Mouse (Mus musculus) gastrocnemius, adult 2 months (tissue): ENCODE data around the gene Cfap36. TPM values are rescaled to one million over a fixed set of nuclear protein-coding genes. Genes with fewer than 3 reads are reported as not detected.

Source experiments
- DNase-seq: peaks from one replicate; pipeline ENCODE4 v3.0.0; 2022
- H3K27ac ChIP-seq: fragments of 200-600 bp; 2 replicates; pipeline ENCODE4 v1.8.1; 2022; ENCODE audit warnings: mild to moderate bottlenecking
- H3K4me3 ChIP-seq: fragments of 200-600 bp; 2 replicates; pipeline ENCODE4 v1.8.1; 2022; ENCODE audit warnings: mild to moderate bottlenecking, moderate library complexity
- CTCF ChIP-seq: fragments of 200-600 bp; IDR thresholded peaks from 2 replicates; pipeline ENCODE4 v1.8.1; 2022; ENCODE audit warnings: antibody characterized with exemption, mild to moderate bottlenecking, moderate library complexity
- intact Hi-C: fragments of 180-260 bp; cut with DNase I; formaldehyde crosslinking; loops from one replicate; pipeline ENCODE4 v1.15.1; 2025
- total RNA-seq, 2 experiments: library from RNA; stranded (reverse); gene quantifications; 2 replicates each; pipeline ENCODE4 v1.2.3; 2021

The Cfap36 gene
- total RNA-seq, 2 experiments from 2014 or later, result 7.8 to 8.2 TPM

DNA sequence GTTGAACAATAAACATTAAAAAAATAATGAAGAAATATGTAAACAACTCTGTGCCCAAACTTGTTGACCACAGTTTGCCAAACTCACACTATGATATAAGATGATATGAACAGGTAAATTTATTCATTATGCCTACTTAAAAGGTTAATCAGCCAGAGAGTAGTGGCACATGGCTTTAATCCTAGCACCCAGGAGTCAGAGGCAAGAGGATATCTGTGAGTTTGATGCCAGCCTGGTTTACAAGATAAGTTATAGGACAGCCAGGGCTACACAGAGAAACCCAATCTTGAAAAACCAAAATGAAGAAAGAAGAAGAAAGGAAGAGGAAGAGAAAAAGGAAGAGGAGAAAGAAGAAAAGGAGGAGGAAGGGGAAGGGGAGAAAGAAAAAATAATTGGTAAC is 9.8 kb downstream of the Cfap36 start:
- intact Hi-C loops, result no loop called here
- DNase-seq, result no peak
- no peak for TF ChIP-seq CTCF
- Histone ChIP-seq H3K27ac (no peak overlapping the region), H3K4me3 (no peak overlapping the region)

DNA sequence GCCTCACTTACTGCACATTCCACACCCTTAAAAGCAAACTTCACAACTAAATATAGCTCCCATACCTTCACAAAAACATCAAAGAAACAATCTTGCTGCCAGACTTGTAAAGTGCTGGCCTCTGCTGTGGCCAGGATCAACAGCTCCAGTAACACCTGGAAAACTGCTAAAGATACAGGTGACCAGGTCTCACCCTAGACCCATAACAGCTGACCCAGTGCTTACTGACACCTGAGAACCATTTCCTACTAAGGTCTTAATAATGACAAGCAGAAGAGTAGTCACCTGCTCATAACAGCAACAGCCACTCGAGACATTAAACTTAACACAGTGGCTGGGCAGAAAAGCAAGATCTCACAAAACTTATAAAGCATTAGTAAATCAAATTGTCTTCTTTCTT is 13.6 kb downstream of the Cfap36 start:
- no peak overlapping the region for H3K27ac ChIP-seq
- no peak overlapping the region for H3K4me3 ChIP-seq
- TF ChIP-seq CTCF, result no peak
- no peak for DNase-seq
- intact Hi-C loops, result no loop called here

DNA sequence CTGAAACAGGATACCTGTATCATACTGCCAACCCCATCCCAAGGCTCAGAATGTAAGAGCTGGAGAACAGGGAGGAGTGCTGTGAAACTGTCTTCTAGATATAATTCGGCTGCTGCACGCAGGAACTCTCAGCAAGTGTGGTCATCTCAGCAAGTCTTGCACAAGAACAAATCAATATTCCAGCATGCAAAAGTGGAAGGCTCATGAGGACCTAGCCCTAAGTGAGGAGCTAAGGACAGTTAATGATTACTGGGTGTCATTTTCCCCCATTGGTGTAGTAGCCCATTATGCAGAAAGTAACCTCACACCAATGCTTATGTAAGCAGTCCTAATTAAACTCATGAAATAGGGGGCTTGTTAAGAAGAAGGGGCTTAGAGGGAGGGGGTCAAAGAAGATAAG is 18.3 kb downstream of the Cfap36 start:
- DNase-seq, result no peak
- Histone ChIP-seq H3K4me3 (no peak overlapping the region), H3K27ac (no peak overlapping the region)
- intact Hi-C loops, result no loop called here
- no peak for TF ChIP-seq CTCF

DNA sequence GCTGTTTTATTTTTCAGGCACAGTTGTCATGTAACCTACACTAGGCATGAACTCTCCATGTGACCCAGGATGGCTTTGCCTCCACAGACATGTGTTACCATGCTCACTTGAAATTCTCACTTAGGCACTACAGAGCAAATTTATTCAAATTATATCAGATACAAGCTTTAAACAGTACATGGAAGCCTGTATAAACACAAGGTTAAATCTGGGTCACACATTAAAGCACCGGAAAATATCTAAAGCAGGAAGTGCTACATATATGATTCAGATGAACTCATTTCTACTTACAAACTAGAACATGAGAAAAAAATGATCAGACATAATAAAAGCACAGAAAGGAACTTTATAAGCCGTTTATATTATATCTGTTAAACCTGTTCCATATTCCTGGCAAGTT is 22.5 kb downstream of the Cfap36 start:
- DNase-seq, result no peak
- intact Hi-C loops, result no loop called here
- Histone ChIP-seq H3K4me3 (no peak overlapping the region), H3K27ac (no peak overlapping the region)
- TF ChIP-seq CTCF, result no peak

DNA sequence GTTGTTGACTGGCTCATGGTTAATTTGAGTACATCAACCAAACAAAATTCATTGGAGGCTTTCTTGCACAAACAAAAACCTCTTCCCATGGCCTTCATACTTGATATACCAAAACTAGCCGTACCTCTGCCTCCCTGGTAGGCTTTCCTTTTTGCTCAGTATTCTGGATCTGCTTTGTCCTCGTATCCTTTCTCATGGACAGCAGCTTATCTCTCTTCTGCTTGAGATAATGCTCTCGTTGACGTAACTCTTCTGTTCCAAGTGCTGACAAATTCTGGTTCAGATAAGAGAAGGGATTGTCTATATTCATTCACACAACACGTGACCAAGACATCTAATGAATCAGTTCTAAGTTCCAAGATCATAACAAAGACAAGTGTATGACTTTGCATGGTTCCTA is 24.9 kb downstream of the Cfap36 start:
- no peak for TF ChIP-seq CTCF
- intact Hi-C loops, result no loop called here
- DNase-seq, result no peak
- Histone ChIP-seq H3K27ac (no peak overlapping the region), H3K4me3 (no peak overlapping the region)

DNA sequence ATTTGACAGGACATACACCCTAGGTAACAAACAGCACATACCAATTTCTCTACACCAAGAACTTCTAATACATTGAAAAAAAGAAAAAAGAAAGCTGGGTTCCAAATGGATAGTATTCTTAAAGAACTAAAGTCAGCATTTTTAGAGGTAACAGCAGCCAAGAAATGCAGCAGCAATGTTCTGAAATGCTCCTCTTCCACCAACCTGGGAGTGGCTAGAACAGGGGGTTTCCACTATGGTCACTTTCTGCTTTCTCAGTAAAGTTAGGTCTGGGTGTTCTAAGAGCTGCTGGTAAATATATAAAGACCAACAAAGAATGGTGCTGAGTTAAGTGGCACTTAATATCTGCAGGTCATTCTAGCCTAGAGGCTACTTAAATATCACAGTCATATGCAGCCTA is 28.2 kb downstream of the Cfap36 start:
- no peak for DNase-seq
- intact Hi-C loops, result no loop called here
- Histone ChIP-seq H3K27ac (no peak overlapping the region), H3K4me3 (no peak overlapping the region)
- TF ChIP-seq CTCF, result no peak

DNA sequence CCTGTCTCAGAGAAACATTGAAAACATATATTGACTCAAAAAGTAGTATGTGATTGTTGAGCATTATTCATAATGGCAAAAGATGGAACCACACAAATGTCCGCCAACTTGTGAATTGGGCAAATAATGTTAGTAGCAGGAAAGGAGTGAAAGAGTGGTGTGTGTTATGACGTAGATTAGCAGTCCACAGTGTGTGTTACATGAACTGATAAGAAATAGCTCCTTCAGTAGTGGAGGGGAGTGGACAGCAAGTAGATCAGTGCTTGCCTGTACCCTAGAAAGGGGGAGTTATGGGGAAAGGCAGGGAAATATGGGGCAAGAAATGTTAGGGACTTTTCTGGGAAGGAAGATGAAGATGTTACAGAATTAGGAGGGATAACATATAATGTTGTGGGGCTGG is 31.0 kb downstream of the Cfap36 start:
- intact Hi-C loops, result no loop called here
- DNase-seq, result no peak
- no peak overlapping the region for H3K27ac ChIP-seq
- no peak for TF ChIP-seq CTCF
- no peak overlapping the region for H3K4me3 ChIP-seq

DNA sequence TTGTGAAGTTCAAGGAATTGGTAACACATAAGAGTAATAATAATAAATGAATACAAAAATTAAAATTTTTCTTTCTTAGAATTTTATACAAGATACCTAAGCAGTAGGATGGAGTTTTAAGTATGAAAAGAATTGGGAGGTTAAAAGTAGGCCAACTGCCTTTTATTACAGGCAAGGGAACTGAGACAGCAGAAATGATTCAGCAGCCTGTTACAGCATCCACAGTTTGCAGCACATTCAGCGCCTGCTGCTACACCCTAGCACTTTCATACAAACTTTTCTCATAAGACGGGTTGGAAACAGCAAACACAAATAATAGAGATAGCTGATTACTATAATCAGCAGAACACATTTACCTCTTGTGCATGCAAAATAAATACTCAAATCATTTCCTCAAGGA is 37.4 kb downstream of the Cfap36 start:
- no peak for DNase-seq
- intact Hi-C loops, result no loop called here
- no peak for TF ChIP-seq CTCF
- Histone ChIP-seq H3K4me3 (no peak overlapping the region), H3K27ac (no peak overlapping the region)

DNA sequence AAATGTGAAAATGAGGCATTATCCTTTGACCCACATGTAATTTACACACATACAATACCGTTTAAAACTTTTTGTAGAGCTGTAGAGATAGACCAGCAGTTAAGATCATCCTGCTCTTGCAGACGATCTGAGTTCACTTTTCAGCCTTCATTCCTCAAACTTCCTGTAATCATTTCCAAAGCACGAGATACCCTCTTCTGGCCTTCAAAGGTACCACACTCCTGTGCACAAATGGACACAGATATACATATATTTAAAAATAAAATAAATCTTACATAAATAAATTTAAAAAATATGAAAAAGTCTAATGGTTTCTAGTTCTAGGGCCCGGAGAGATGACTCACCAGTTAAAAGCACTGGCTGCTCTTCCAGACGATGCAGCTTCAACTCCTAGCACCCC is 43.6 kb downstream of the Cfap36 start:
- H3K4me3 ChIP-seq, result no peak overlapping the region
- no peak for DNase-seq
- no peak overlapping the region for H3K27ac ChIP-seq
- intact Hi-C loops, result no loop called here
- TF ChIP-seq CTCF, result peak; percentile 46

DNA sequence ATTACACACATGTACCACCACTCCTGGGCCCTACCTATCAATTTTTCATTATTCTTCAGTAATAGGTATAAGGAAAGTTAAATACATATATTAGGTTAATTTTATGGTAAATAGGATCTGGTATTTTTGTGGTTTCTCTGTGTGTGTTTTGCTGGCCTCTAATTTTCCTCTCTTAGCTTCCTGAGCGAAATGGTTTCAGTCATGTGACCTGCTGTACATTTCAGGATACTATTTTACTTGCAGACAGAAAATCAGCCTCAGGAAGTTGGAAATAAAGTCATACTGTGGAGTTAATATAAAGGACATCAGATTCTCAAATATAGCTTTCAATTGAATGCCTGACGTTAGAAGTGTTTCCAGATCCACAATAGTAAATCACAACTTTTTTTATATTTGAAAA is 58.2 kb downstream of the Cfap36 start:
- TF ChIP-seq CTCF, result no peak
- Histone ChIP-seq H3K27ac (peak overlapping the region; percentile 53), H3K4me3 (no peak overlapping the region)
- no peak for DNase-seq
- intact Hi-C loops, result no loop called here

DNA sequence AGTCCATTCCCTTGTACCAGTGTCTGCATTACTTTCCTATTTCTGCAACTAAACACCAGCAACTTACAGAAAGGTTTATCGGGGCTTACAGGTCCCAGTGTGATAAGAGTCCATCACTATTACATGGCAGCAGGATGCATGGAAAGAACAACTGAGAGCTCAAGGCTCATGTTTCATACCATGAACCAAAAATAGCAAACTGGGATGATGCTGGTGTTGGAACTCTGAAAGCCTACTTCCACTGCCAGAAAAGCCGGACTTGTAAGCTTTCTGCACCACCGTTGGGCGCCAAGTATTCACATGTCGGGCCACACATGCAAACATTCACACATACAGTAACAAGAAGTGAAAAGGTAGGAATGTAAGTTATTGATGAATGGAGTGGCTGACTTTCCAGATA is 65.5 kb downstream of the Cfap36 start:
- DNase-seq, result peak; percentile 48
- no peak for TF ChIP-seq CTCF
- intact Hi-C loops, result no loop called here
- H3K27ac ChIP-seq, result peak overlapping the region; percentile 48
- H3K4me3 ChIP-seq, result peak overlapping the region; percentile 41

DNA sequence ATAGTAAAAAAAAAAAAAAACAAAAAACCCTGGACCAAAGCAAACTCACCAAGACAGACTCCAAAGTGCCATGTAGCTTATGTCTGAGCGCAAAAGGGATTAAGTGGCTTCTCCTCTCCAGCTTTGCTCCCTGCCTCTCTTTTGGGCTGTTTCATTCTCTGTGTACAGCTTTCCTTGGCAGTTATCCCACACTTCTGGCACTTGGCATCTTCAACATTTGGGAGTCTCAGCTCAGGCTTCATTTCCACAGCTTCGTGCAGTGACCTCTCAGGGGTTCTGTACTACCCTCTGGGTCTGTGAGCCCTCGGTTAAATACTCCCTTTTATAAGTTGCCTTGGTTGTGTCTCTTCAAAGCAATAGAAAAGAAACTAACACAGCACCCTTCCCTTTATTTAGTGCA is 66.6 kb downstream of the Cfap36 start:
- DNase-seq, result peak; percentile 38
- no peak for TF ChIP-seq CTCF
- intact Hi-C loops, result no loop called here

DNA sequence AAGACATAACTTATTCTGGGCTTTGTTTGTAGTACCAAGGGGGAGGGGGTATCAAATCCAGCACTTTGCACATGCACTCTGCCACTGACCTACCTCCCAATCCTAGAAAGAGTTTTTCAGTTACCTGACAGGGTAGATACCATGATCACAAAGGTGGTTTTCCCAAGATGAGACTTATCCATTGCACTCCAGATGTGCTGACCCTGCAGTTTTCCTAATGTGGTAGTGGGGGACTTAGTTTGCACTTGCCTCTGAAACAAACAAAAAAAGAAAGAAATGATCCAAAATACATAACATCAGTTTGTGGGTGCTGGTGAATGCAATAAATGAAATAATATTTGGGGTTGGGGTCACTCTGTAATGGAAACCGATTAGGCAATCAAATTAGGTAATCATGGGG is 67.9 kb downstream of the Cfap36 start:
- TF ChIP-seq CTCF, result no peak
- intact Hi-C loops, result no loop called here
- no peak overlapping the region for H3K27ac ChIP-seq
- no peak overlapping the region for H3K4me3 ChIP-seq
- DNase-seq, result no peak

More for the DNA sequence above, 66.6 kb downstream of the Cfap36 start:
- Histone ChIP-seq H3K4me3 (no peak overlapping the region), H3K27ac (peak overlapping the region; percentile 48)

DNA sequence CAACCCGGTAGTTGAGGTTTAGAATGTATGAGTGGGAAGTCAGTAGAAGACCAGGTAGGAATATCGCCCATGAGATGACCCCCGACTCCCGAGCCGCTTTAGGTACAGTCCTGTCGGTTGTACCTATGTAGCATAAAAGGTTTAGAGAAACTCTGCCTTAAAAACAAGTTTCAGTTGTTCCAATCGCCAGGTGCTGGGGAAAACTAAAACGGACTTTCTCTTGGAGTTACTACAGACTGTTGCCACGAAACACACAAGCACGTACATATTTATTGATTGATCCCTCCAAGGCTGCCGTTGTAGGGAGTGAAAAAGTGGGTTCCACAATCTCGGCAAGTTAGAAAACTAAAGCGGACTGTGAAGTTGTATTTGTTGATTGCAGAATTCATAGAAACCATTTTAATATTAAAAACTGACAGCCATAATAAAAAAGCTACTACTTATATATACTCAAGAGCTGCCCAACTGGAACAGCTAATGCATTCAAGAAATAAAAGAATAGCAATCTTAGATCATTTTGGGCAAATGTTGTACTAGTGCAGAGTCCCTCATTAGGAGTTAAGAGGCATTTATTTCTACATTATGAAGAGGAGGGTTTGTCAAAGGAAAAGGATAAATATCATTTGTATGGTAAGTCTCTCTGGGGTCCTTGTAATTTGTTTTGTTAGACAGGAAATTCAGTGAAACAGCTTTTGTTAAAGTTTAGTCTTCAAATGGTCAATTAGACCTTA is 73.3 kb downstream of the Cfap36 start:
- intact Hi-C loops, result loop anchor here (5.0 kb wide), 1 partner anchor 338 kb away; no protein-coding TSS in a partner anchor
- Histone ChIP-seq H3K4me3 (peak overlapping the region; percentile 99), H3K27ac (peak overlapping the region; percentile 97)
- DNase-seq, result no peak
- no peak for TF ChIP-seq CTCF
